Mouse (Mus musculus) cerebellum, postnatal 4 days (tissue): Measurements from ENCODE around the gene Wfdc15b.
"Not testable (repeated sequence)": the region's sequence is repeated elsewhere in the genome, so short reads cannot be mapped to it uniquely, and the experiment has no call there.

Source experiments
- DNase-seq, 2 experiments: peaks; one replicate each; pipeline ENCODE4 v3.0.0; 2022; ENCODE audit warnings: low spot score in 2 of 2, mixed read lengths in 1 of 2

Gene Wfdc15b

DNA sequence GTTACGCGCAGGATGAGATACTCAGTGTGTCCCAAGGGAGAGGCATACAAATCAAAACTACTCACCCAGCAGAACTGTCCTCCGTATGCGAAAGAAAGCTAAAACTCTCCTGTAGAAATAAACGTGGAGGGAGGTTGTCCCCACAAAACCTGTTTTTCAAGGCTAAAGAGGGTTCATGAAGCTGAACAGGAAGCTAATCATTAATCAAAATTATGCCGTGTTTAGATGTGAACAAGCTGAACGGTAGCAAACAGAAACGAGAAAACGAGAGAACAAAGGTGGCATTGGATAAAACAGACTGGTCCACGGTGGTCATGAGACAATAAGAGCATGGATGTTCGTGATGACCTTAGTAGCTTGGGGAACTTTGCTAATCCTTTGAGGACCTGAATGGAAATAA, at the start of gene Wfdc15b:
Wfdc15b (minus strand) TSS at position 139 of the 400 bp plus-strand sequence.
- DNase-seq, result no peak

- DNase-seq, result not testable (repeated sequence)
Observed at GRCm38 (mm10) chr2:164256540-164256939, 35.1 kb upstream of the Wfdc15b start, which contains the start of gene Svs3b. TSS of gene Svs3b (minus strand) at chr2:164256640.

DNA sequence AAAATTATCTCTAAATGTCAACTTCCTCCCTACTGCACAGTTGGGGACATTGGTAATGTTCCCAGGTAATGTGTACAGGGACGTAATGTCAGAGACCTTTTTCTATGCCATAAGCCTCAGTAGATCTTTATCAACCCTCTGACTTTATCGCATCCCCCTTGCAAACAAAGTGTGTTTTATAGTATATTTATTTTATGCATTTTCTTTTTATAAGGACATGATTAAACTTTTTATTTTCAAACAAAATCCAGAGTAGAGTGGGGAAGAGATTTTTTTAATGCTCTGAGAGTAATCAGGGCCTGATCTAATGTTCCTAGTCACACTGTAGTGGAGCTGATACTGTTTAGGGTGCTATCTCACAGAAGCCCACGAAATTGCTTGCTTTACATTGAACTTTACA, 16.9 kb upstream of the Wfdc15b start, which contains the start of gene Svs2:
Svs2 (minus strand) TSS at position 101 of the 400 bp plus-strand sequence.
- no peak for DNase-seq

DNA sequence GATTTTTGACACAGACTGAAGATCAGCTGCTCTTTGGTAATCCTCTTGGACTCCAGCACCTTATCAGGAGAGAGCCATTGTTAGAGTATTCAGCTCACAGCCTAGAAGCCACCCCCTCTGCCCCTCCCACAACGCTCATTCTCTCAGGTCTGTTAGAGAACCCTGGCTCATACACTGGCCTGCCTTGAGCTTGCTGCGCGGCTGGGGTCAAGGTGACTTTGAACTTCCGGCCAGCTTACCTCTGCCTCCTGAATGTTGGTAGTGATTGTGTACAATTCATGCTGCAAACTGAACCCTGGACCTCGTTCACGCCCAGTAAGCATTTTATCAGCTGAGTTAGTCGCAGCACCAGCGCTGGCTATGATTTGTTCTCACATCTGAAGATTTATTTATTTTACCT, 11.2 kb upstream of the Wfdc15b start:
- DNase-seq, result no peak

- no peak for DNase-seq
Observed at GRCm38 (mm10) chr2:164228361-164229070, 7.1 kb upstream of the Wfdc15b start.

DNA sequence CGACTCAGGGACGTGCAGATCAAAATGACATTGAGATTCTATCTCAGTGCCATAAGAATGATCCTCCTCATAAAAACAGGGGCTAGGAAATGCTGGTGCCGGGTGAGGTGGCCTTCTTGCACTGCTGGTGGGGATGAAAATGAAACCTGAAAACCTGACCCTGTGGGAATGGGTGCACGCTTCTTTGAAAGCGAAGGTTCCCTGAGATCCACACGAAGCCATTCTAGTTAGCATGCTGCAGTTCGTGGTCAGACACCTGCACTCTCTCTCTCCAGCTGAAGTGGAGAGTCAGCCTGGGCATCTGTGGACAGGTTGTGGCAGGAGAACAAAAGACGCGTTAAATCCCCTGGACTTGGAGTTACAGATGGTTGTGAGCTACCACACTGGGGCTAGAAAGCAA, 2.2 kb downstream of the Wfdc15b start:
- no peak for DNase-seq

GRCm38 (mm10) chr2:164212711-164213110, 8.7 kb downstream of the Wfdc15b start:
- DNase-seq, result no peak

GRCm38 (mm10) chr2:164210892-164211291, 10.6 kb downstream of the Wfdc15b start:
- no peak for DNase-seq

DNA sequence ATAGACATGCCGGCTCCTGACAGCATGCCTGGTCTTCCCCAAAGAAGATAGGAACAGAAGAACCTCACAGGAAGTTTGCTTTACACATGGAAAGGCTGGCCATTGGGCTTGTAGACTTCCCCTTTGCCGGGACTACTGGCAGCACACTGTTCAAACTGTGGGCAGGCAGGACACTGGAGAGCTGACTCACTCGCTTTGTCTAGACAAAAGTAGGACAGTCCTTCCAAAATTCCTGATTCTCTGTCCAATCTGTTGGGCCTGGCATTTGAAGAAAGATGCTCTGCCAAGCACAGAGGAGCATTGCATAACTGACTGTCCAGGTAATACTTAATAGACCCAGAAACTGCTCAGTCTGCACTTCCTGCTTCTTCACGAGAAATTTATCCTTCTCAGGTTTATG, 14.8 kb downstream of the Wfdc15b start:
- DNase-seq, result no peak

DNA sequence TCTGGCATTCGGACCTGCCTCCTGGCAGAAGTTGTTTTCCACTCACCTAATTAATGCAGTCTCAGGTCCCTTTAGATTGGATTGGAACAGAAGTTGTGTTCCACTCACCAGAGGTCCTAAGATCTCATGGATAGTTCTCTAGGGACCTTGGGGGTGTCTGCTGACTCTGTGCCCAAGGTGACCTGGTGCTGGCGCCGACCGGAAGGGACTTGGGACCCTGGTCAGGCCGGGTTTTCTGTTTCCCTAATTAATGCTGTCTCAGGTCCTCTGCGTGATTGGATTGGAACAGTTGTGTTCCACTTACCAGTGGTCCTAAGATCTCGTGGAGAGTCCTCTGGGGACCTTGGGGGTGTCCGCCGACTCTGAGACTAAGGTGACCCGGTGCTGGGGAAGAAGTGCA, 15.4 kb downstream of the Wfdc15b start:
- not testable (repeated sequence) for DNase-seq

DNA sequence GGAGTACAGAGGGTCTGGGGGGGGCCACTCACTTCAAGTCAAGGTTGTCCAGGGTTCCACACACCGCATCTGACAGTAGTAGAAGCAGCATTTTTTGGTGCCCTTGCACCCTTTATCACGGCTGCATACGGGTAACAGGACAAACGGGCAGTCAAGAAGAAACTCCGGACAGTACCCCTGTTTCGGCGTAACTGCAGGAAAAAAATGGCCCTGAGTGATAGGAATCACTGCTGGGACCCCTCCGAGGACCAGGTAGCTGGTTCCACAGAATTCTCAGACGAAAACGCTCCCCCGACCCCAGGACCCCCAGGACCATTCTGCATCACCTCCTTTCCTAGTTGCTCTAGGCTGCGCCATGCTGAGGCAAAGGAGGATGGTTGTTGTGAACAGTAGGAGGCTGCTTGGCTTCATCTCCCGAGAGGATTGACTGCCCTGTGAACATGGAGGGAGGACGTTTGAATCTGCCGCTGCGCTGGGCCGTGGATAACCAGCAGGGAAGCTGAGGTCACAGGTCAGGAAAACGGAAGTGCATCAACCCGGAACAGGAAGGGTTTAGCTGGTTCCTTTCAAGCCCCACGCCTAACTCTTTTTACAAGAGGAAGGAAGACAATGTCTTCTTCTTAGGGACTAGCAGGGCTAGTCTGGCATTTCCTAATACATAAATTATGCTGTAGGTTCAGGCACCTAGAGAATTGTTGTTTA, 21.7 kb downstream of the Wfdc15b start, which contains the start of gene Wfdc15a:
Wfdc15a (minus strand) TSS at position 505 of the 702 bp plus-strand sequence.
- DNase-seq, result no peak

- DNase-seq, result no peak
Observed at GRCm38 (mm10) chr2:164196700-164196990, 24.8 kb downstream of the Wfdc15b start.

DNA sequence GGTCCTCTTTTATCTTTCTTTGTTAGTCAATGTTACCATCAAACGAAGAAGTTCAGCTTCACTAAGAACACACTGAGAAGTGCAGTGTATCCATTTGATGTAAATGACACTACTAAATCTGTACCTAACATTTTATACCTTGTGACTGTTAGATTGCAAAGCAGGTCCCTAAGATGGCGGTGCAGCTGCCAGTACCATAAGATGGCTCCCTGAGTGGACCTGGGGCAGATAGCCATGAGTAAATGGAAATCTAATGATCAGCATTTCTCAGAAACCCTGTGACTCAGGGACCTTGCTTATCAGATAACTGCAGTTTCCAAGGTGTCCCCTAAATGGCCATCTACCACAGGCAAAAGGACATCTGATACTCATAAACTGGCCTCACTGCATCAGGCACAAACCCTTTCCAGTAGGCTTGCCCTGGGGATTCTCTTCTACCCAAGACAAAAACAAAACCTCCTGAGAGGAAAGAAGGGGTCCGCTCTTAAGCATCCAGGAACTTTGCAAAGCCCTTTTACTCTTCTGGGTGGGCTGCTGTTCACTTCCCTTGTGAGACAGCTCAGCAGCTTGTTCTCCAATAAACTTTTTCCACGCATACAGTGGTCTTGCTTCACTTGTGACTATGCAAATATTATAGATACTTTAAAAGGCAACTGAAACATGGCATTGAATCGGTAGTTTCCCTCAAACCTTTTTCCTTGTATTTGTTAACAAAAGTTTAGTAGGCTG, 25.3 kb downstream of the Wfdc15b start:
- no peak for DNase-seq

- DNase-seq, result no peak
Observed at GRCm38 (mm10) chr2:164194959-164195630, 26.4 kb downstream of the Wfdc15b start.

GRCm38 (mm10) chr2:164192279-164192678, 29.2 kb downstream of the Wfdc15b start:
- no peak for DNase-seq

GRCm38 (mm10) chr2:164190576-164190975, 30.9 kb downstream of the Wfdc15b start, which contains the start of gene Wfdc12:
TSS of gene Wfdc12 (minus strand) at chr2:164190608.
- no peak for DNase-seq

DNA sequence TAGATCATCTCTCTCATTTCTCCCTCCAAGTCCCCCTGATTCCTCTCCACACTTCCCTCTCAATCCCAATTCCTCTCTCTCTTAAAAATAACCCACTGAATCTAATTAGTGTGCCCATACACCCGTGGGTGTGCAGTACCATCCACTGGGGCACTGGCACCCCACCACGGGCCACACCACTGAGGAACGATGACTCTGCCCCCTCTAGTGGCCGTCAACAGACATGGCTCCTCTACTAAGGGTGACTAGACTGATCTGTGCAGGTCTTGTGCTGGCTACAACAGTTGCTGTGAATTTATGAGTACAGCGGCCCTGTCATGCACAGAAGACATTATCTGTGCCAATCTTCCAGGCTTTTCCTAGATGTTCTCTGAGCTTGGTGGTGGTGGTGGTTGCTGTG, 32.7 kb downstream of the Wfdc15b start:
- no peak for DNase-seq

- no peak for DNase-seq
Observed at GRCm38 (mm10) chr2:164184145-164184719, 37.2 kb downstream of the Wfdc15b start.

GRCm38 (mm10) chr2:164183340-164183739, 38.1 kb downstream of the Wfdc15b start:
- no peak for DNase-seq

DNA sequence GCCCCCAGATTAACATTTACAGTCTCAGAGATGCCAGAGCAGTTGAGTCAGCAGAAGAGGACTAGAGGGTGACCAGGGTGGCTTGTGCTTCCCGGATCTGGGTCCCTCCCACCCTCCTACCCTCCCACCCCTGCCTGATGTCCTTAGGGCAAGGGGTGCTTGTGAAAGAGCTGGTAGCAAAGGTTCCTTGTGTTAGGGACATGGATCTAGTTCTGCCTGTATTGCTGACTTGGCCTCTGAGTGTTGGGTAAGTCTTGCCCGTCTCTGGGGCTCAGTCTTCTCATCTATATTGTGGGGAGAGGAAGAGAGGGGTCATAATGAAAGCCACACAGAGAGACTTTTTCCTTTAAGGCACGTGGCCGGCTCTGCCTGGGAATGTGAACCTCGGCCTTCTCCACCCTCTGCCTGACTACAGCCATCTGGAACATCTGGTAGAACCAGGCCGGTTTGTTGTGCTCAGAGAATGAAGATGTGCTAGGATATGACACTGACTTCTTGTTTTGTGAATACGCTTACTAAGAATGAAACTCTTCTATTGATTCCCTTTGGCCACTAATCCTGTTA, 38.7 kb downstream of the Wfdc15b start, which contains the start of gene Wfdc5:
Wfdc5 (minus strand) TSS at position 51 of the 564 bp plus-strand sequence.
- no peak for DNase-seq

GRCm38 (mm10) chr2:164180770-164181169, 40.7 kb downstream of the Wfdc15b start:
- DNase-seq, result no peak
